Mouse (Mus musculus) embryonic facial prominence, embryonic 14.5 days (tissue): ENCODE measurements around the gene Gm128. TPM values are rescaled to one million over a fixed set of nuclear protein-coding genes. Genes with fewer than 3 reads are reported as not detected.
A peak's percentile ranks its signal among the peaks of the same experiment; 100 is the strongest.

Experiments used
- ATAC-seq: fragments of 200-750 bp; cut with Nextera tagmentation; 2 replicates; pipeline ENCODE4 v1.8.0; 2017; ENCODE audit warnings: low read depth, moderate number of reproducible peaks, moderate TSS enrichment
- DNase-seq: peaks from one replicate; pipeline ENCODE4 v3.0.0-alpha.2; 2015; ENCODE audit warnings: low spot score
- H3K27ac ChIP-seq: fragments of 300-500 bp; sonication (generic); replicated peaks from 2 replicates; pipeline ENCODE4 v1.5.1; 2014; ENCODE audit warnings: low read depth, mild to moderate bottlenecking, low read length, moderate library complexity
- H3K27me3 ChIP-seq: fragments of 300-500 bp; sonication (generic); replicated peaks from 2 replicates; pipeline ENCODE4 v1.6.1; 2014; ENCODE audit warnings: low read length; ENCODE audit not compliant: control insufficient read depth, insufficient read depth
- H3K36me3 ChIP-seq: fragments of 300-500 bp; sonication (generic); 2 replicates; pipeline ENCODE4 v1.6.1; 2014; ENCODE audit warnings: low read length, mixed read lengths; ENCODE audit not compliant: control insufficient read depth, insufficient read depth
- H3K4me1 ChIP-seq: fragments of 300-500 bp; sonication (generic); 2 replicates; pipeline ENCODE4 v1.6.1; 2014; ENCODE audit warnings: antibody characterized with exemption, low read length; ENCODE audit not compliant: control insufficient read depth, insufficient read depth
- H3K4me2 ChIP-seq: fragments of 300-500 bp; sonication (generic); 2 replicates; pipeline ENCODE4 v1.6.1; 2014; ENCODE audit warnings: low read depth, mild to moderate bottlenecking, low read length, moderate library complexity, mixed read lengths
- H3K4me3 ChIP-seq: fragments of 300-500 bp; sonication (generic); 2 replicates; pipeline ENCODE4 v1.5.1; 2014; ENCODE audit warnings: low read depth, mild to moderate bottlenecking, low read length
- H3K9ac ChIP-seq: fragments of 300-500 bp; sonication (generic); 2 replicates; pipeline ENCODE4 v1.6.1; 2014; ENCODE audit warnings: low read depth, mild to moderate bottlenecking, low read length, moderate library complexity, mixed read lengths
- H3K9me3 ChIP-seq: fragments of 300-500 bp; sonication (generic); 2 replicates; pipeline ENCODE4 v1.6.1; 2016; ENCODE audit warnings: low read length; ENCODE audit not compliant: control insufficient read depth
- whole genome bisulfite sequencing: fragments of 180-500 bp; shearing (Covaris S2); extraction: QIAGEN DNeasy Blood & Tissue Kit; methylation state at CpG from one replicate; pipeline ENCODE4 v1.1.7; 2014; 5-methylcytosine and 5-hydroxymethylcytosine counted together
- polyA plus RNA-seq: library from polyadenylated mRNA; unstranded; fragments of >200 nt; fragmentation: Nextera tagmentation; extraction: Ambion mirVana; gene quantifications from 2 replicates; pipeline ENCODE4 v1.2.1, GENCODE M21; 2014

Gene Gm128
- 0.38 and 0.41 TPM in 2 replicates for polyA plus RNA-seq

DNA sequence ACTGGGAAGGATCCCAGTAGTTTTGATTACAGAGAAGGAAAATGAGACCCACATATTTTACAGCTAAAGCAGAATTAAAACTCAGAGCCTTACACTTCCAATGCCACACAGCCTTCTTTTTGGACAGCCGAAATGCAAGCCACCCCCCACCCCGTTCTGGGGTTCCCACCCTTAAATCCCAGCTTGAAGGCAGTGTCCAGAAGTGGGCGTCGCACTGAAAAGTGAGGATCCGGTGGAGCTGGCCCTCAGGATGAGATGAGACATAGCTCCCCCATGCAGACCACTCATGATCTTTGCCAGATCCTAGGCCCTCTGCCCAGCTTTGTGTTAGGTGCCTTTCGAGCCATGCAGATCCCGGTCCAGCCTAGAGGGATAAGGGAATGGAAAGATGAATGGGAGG is at the start of gene Gm128:
Gene Gm128, minus strand, starts transcription at position 101 of the 400 bp plus-strand sequence.
- no peak for DNase-seq
- 78% methylated on average over 7 of the region's 7 CpGs for WGBS
- Histone ChIP-seq H3K27ac (no peak within 1 kb of the TSS), H3K9ac (peak within 1 kb of the TSS; percentile 2; the same call in 1 of the 2 replicates), H3K4me2 (peak within 1 kb of the TSS; percentile 29), H3K4me1 (no peaks in the 10 kb centered on the region), H3K27me3 (no peaks in the 10 kb centered on the region), H3K9me3 (no peaks in the 10 kb centered on the region), H3K4me3 (no peak within 1 kb of the TSS), H3K36me3 (peaks cover 32% of the 10 kb centered on the region)
- no peak for ATAC-seq

DNA sequence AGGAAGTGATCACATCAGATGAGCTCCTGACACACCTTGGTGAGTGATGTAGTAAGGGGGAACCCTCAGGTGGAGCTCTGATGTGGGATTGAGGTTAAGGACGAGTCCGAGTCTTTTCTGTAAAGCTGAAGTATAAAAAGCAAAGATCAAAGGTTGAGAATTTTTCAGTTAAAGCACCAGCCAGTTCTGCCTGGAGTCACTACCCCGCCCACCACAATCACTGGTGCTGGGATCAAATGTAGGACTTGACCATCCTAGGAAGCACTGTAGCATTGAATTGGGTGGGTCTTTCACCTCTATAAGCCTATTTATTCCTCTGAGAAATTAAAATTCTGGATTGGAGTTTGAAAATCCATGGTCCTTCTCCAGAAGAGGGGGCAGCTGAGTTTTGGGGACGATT is 49.6 kb upstream of the Gm128 start:
- Histone ChIP-seq H3K4me1 (no peaks in the 10 kb centered on the region), H3K4me3 (no peak overlapping the region), H3K36me3 (peaks cover 78% of the 10 kb centered on the region), H3K9ac (no peak overlapping the region), H3K4me2 (no peak overlapping the region), H3K9me3 (no peaks in the 10 kb centered on the region), H3K27me3 (no peaks in the 10 kb centered on the region), H3K27ac (no peak overlapping the region)
- no peak for ATAC-seq
- no peak for DNase-seq
- WGBS, result 84% methylated on average over 4 of the region's 4 CpGs

DNA sequence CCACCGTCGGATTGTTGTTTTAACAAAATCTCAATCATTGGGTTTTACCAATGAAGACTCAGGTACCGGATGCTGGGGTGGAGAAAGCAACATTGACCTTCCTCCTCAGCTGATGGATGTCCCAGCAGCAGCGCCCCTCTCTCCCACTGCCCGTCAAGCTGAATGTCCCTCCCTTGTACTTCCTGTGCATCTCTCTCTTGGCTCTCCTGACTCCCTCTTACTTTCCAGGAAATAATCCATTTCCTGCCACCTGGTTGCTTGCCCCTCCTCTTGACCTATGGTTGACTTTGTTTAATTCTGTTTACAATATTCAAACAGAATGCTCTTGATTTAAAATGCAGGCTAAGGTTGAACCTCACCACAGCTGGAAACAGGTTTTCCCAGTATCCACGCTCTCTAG is 48.8 kb upstream of the Gm128 start:
- no peaks in the 10 kb centered on the region for H3K9me3 ChIP-seq
- no peak overlapping the region for H3K9ac ChIP-seq
- WGBS, result 73% methylated on average over 6 of the region's 6 CpGs
- no peaks in the 10 kb centered on the region for H3K27me3 ChIP-seq
- H3K4me3 ChIP-seq, result no peak overlapping the region
- ATAC-seq (no peak), DNase-seq (no peak)
- peaks cover 71% of the 10 kb centered on the region for H3K36me3 ChIP-seq
- no peak overlapping the region for H3K27ac ChIP-seq
- H3K4me2 ChIP-seq, result no peak overlapping the region
- H3K4me1 ChIP-seq, result no peaks in the 10 kb centered on the region

DNA sequence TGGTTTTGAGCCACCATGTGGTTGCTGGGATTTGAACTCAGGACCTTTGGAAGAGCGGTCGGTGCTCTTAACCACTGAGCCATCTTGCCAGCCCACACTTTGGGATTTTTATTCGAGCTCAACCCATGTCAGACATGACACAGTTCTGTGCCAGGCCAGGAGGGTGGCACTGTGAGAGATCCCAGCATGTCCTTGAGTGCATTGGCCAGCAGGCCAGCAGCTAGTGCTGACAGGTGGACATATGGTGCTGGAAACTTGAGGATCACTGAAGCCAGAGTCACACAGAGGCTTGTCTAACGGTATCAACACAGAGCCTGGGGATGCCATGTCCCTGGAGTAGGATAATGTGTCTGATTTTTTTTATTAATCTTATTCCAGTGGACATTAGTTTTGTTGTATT is 48.0 kb upstream of the Gm128 start:
- DNase-seq (no peak), ATAC-seq (no peak)
- Histone ChIP-seq H3K27me3 (no peaks in the 10 kb centered on the region), H3K36me3 (peaks cover 66% of the 10 kb centered on the region), H3K4me1 (peaks cover under 1% of the 10 kb centered on the region), H3K27ac (no peak overlapping the region), H3K9me3 (no peaks in the 10 kb centered on the region), H3K4me2 (no peak overlapping the region), H3K9ac (no peak overlapping the region), H3K4me3 (no peak overlapping the region)
- WGBS, result 83% methylated on average over 4 of the region's 4 CpGs

DNA sequence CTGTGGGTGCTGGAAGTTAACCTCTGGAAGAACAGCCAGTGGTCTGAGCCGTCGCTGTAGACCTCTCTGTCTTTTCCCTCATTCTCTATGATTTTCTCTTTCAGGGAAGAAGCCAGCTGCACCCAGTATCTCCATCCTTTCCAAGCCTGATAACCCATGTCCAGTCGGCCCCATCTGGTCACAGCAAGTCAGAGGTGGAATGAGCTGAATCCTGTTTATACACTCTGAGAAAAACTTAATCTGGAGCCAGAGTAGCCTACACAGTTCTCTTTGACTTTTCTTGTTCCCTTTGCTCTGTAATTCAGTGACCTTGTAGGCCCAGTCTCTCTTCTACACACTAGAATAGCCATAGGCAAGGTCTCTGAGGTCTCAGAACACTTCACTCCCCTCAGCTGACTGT is 46.1 kb upstream of the Gm128 start:
- Histone ChIP-seq H3K4me3 (no peak overlapping the region), H3K4me2 (no peak overlapping the region), H3K36me3 (peaks cover 48% of the 10 kb centered on the region), H3K27ac (no peak overlapping the region), H3K27me3 (no peaks in the 10 kb centered on the region), H3K4me1 (peaks cover 8% of the 10 kb centered on the region), H3K9me3 (no peaks in the 10 kb centered on the region), H3K9ac (no peak overlapping the region)
- no peak for DNase-seq
- 92% methylated on average over 3 of the region's 3 CpGs for WGBS
- ATAC-seq, result no peak

DNA sequence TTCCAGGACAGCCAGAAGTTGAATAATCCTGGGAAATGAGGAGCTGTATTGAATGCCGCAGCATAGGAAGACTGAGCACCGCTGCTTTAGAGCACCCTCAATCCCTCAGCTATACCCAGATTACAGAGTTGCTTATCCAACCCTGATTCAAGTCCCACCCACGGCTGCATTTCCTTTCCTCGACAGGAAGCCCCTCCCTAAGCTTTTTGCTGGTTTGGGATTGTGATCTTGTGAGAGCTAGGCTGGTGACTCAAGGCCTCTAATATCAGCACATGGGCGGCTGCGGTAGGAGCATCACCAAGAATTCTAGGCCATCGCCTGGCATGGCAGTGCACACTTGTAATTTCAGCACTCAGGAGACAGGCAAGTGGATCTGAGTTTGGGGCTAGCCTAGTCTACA is 45.1 kb upstream of the Gm128 start:
- peaks cover 38% of the 10 kb centered on the region for H3K36me3 ChIP-seq
- H3K27me3 ChIP-seq, result no peaks in the 10 kb centered on the region
- no peak overlapping the region for H3K9ac ChIP-seq
- ATAC-seq, result no peak
- no peak overlapping the region for H3K4me2 ChIP-seq
- H3K9me3 ChIP-seq, result no peaks in the 10 kb centered on the region
- WGBS, result 86% methylated on average over 7 of the region's 7 CpGs
- DNase-seq, result no peak
- peaks cover 8% of the 10 kb centered on the region for H3K4me1 ChIP-seq
- H3K27ac ChIP-seq, result no peak overlapping the region
- H3K4me3 ChIP-seq, result no peak overlapping the region

DNA sequence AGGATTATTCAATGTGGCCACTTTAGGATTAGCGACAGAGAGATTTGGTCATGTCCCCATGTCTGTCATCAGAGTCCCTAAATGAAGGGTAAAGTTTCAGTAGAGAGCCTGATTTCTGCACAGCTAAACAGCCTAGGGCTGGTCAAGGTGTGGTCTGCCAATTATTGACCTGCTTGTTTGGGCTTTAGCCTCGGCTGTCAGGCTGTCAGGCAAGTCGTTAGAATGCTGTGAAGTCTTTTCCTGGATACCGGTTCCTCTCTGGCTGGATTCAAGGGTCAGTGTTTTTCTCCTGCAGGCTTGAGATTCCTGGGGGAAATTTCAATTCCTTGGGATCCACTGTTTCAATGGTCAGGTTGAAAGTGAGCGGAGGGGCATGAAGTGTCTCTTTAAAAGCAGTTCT is 44.6 kb upstream of the Gm128 start:
- ATAC-seq (no peak), DNase-seq (no peak)
- no peaks in the 10 kb centered on the region for H3K27me3 ChIP-seq
- no peaks in the 10 kb centered on the region for H3K9me3 ChIP-seq
- no peak overlapping the region for H3K27ac ChIP-seq
- peaks cover 8% of the 10 kb centered on the region for H3K4me1 ChIP-seq
- H3K4me3 ChIP-seq, result no peak overlapping the region
- H3K36me3 ChIP-seq, result peaks cover 33% of the 10 kb centered on the region
- no peak overlapping the region for H3K4me2 ChIP-seq
- H3K9ac ChIP-seq, result no peak overlapping the region
- WGBS, result 60% methylated on average over 5 of the region's 5 CpGs

DNA sequence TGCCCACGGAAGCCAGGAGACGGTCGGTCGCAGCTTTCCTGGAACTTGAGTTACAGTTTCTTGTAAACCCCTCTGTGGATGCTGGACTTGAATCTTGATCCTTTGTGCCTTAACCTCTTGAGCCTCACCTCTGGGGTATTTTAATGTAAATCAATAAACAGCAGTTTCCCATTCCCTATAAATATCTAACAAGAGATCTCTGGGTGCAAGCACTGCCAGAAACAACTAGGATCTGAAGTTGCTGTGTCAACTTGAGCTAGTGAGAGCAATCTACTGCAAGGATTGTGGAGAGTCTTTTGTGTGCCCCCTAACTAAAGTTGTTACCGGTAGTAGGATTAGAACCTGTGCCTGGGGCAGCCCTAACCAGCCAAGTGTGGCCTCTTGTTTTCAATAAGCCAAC is 44.0 kb upstream of the Gm128 start:
- no peaks in the 10 kb centered on the region for H3K27me3 ChIP-seq
- peaks cover 8% of the 10 kb centered on the region for H3K4me1 ChIP-seq
- H3K9ac ChIP-seq, result no peak overlapping the region
- no peak overlapping the region for H3K27ac ChIP-seq
- no peak overlapping the region for H3K4me3 ChIP-seq
- DNase-seq (no peak), ATAC-seq (no peak)
- no peak overlapping the region for H3K4me2 ChIP-seq
- H3K9me3 ChIP-seq, result no peaks in the 10 kb centered on the region
- 95% methylated on average over 5 of the region's 5 CpGs for WGBS
- H3K36me3 ChIP-seq, result peaks cover 27% of the 10 kb centered on the region

DNA sequence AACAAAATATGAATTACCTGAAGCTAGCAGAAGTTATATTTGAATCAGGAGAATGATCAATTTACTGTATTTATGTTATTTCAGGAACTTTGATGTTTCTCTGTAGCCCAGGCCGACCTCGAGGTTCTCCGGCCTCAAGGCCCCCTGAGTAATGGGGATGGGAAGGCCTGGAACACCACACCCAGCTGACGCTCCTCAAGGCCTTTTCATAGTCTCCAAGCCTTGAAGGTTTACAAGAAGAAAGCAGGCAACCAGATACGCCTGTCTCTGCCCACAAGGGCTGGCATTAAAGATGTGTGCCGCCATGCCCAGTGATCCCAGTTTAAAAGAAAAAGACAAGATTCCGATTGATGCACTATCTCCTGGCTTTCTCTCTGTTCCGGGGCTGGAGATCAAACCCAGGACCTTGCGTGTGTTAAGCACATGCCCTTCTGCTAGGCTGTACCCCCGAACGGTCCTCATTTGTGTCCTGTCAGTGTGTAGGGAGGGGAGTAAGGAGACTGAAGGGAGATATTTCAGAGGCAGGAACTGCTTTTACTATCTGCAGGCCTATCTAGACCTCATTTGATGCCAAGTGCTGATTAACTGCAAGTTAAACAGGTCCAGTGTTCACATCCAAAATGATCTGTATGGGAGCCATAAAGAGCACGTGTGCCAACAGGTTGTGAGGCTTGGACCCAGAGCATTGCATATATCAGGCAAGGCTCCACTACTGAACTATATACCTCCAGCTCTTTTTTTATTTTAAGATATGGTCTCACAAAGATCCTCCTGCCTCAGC is 43.3 kb upstream of the Gm128 start:
- H3K4me2 ChIP-seq, result peak overlapping the region; percentile 78
- peak overlapping the region; percentile 92; the same call in 1 of the 2 replicates for H3K9ac ChIP-seq
- DNase-seq (no peak), ATAC-seq (no peak)
- no peak overlapping the region for H3K27ac ChIP-seq
- peaks cover 20% of the 10 kb centered on the region for H3K36me3 ChIP-seq
- H3K4me3 ChIP-seq, result peak overlapping the region; percentile 67
- H3K9me3 ChIP-seq, result no peaks in the 10 kb centered on the region
- peaks cover 8% of the 10 kb centered on the region for H3K4me1 ChIP-seq
- 81% methylated on average over 12 of the region's 12 CpGs for WGBS
- no peaks in the 10 kb centered on the region for H3K27me3 ChIP-seq
